7 mouse cellular contexts compared by ENCODE assay signal in genomic region chr13:51920511-51921351, GRCm38 (mm10).
A peak's percentile ranks its signal among the peaks of the same experiment; 100 is the strongest.
DNase-seq lines count a peak whose midpoint lies in the region; ATAC-seq and TF ChIP-seq lines count a peak whose summit lies in the region.

No protein-coding gene starts in this region.

- no peak overlapping the region for H3K4me3 ChIP-seq in lung, postnatal 0 days (ENCODE audit: low read depth, low read length)
- peak overlapping the region; percentile 32 for H3K4me3 ChIP-seq in forebrain, embryonic 10.5 days
- no peak overlapping the region for H3K4me3 ChIP-seq in limb, embryonic 14.5 days (replicated peaks; ENCODE audit: low read length)

- H3K9ac ChIP-seq in lung, postnatal 0 days (replicated peaks; ENCODE audit: low read depth), result no peak overlapping the region
- no peak overlapping the region for H3K9ac ChIP-seq in limb, embryonic 14.5 days (ENCODE audit: low read depth, low read length, severe bottlenecking)

- no peak overlapping the region for H3K4me2 ChIP-seq in lung, postnatal 0 days (replicated peaks; ENCODE audit: low read depth, low read length)
- peak overlapping the region; percentile 19; the same call in 1 of the 2 replicates for H3K4me2 ChIP-seq in limb, embryonic 14.5 days (replicated peaks; ENCODE audit: low read depth, low read length, severe bottlenecking)

- DNase-seq in lung, postnatal 0 days (ENCODE audit: low spot score), result peak; percentile 44
- DNase-seq in lung, adult 18-20 months, result no peak
- DNase-seq in forebrain, embryonic 10.5 days (ENCODE audit: extremely low spot score, low spot score), result peak; percentile 87
- DNase-seq in limb, embryonic 14.5 days (ENCODE audit: low spot score), result peak; percentile 87
- DNase-seq in yolk sac, embryonic 10.5 days (ENCODE audit: low spot score), result peak; percentile 36
- no peak for DNase-seq in left cerebral cortex, adult 8-10 months (ENCODE audit: low spot score in 2 of 2)
- no peak for DNase-seq in heart, adult 8-10 months (ENCODE audit: low spot score)

- no peak for TF ChIP-seq EP300 in lung, postnatal 0 days (IDR thresholded peaks at IDR 0.05)

- TF ChIP-seq POLR2A in limb, embryonic 14.5 days (IDR thresholded peaks at IDR 0.05; ENCODE audit: borderline replicate concordance, extremely low read depth, insufficient read depth, insufficient read length), result no peak

- no peak overlapping the region for H3K27ac ChIP-seq in lung, postnatal 0 days (ENCODE audit: low read length)
- peak overlapping the region; percentile 85 for H3K27ac ChIP-seq in forebrain, embryonic 10.5 days
- peak overlapping the region; percentile 71 for H3K27ac ChIP-seq in limb, embryonic 14.5 days (replicated peaks; ENCODE audit: low read depth, low read length)

- 0 out of 2 replicates have a peak, but pooled peaks cover 2% of the 10 kb centered on the region for H3K4me1 ChIP-seq in lung, postnatal 0 days (ENCODE audit: insufficient read depth, low read depth, low read length)
- peaks cover 71% of the 10 kb centered on the region for H3K4me1 ChIP-seq in forebrain, embryonic 10.5 days
- peaks cover 38% of the 10 kb centered on the region for H3K4me1 ChIP-seq in limb, embryonic 14.5 days (ENCODE audit: control insufficient read depth, insufficient read depth, low read length)

- peak; percentile 60 for ATAC-seq in lung, postnatal 0 days
- peak; percentile 88 for ATAC-seq in limb, embryonic 14.5 days (ENCODE audit: low FRiP score, low read depth)

- WGBS in lung, postnatal 0 days, result 24% methylated on average over 15 of the region's 15 CpGs
- 1% methylated on average over 15 of the region's 15 CpGs for WGBS in forebrain, embryonic 10.5 days
- WGBS in limb, embryonic 14.5 days, result 8% methylated on average over 15 of the region's 15 CpGs

- no peaks in the 10 kb centered on the region for H3K36me3 ChIP-seq in lung, postnatal 0 days (ENCODE audit: insufficient read depth, low read length)
- no peaks in the 10 kb centered on the region for H3K36me3 ChIP-seq in forebrain, embryonic 10.5 days (replicated peaks)
- H3K36me3 ChIP-seq in limb, embryonic 14.5 days (ENCODE audit: control insufficient read depth, insufficient read depth, low read length), result no peaks in the 10 kb centered on the region

- no peak; the same call in 1 of the 2 replicates for TF ChIP-seq CTCF in lung, postnatal 0 days (IDR thresholded peaks at IDR 0.05)

- H3K9me3 ChIP-seq in lung, postnatal 0 days (ENCODE audit: low read length), result no peaks in the 10 kb centered on the region
- H3K9me3 ChIP-seq in forebrain, embryonic 10.5 days, result no peaks in the 10 kb centered on the region
- H3K9me3 ChIP-seq in limb, embryonic 14.5 days (ENCODE audit: control insufficient read depth, low read length), result no peaks in the 10 kb centered on the region

- H3K27me3 ChIP-seq in lung, postnatal 0 days (replicated peaks; ENCODE audit: insufficient read depth, low read length), result no peaks in the 10 kb centered on the region
- H3K27me3 ChIP-seq in forebrain, embryonic 10.5 days (ENCODE audit: poor library complexity, severe bottlenecking), result peaks cover 99% of the 10 kb centered on the region
- H3K27me3 ChIP-seq in limb, embryonic 14.5 days (ENCODE audit: control insufficient read depth, insufficient read depth, low read length), result no peaks in the 10 kb centered on the region

Comparison
In these comparisons a context has a peak if more than half of its experiments do, and no peak if none do; other contexts are left out.
1. DNase-seq: peak in lung, postnatal 0 days (single experiment), forebrain, embryonic 10.5 days (single experiment), limb, embryonic 14.5 days (single experiment) and yolk sac, embryonic 10.5 days (single experiment); none in lung, adult 18-20 months (0 of 2), left cerebral cortex, adult 8-10 months (0 of 2) and heart, adult 8-10 months (single experiment).